Mouse (Mus musculus): ENCODE data around the gene Rpl18a.

- TF ChIP-seq CTCF (IDR thresholded peaks at IDR 0.05; ENCODE audit: insufficient read depth, low read length) (no peak), POLR2A (IDR thresholded peaks at IDR 0.05; ENCODE audit: borderline replicate concordance, extremely low read depth, low read depth, low read length) (no peak)
Measured at GRCm38 (mm10) chr8:70914704-70915103, 17.5 kb upstream of the Rpl18a start.

All from lung, adult 2 months (tissue).